Mouse (Mus musculus) limb, embryonic 11.5 days (tissue): ENCODE results near the gene Dnmt3a. TPM values are rescaled to one million over a fixed set of nuclear protein-coding genes. Genes with fewer than 3 reads are reported as not detected.

ENCODE experiments used
- ATAC-seq: fragments of 200-750 bp; cut with Nextera tagmentation; 2 replicates; pipeline ENCODE4 v1.8.0; 2017; ENCODE audit warnings: low read depth; ENCODE audit not compliant: insufficient number of reproducible peaks, low FRiP score, low TSS enrichment
- DNase-seq: peaks from one replicate; pipeline ENCODE4 v3.0.0-alpha.2; 2015; ENCODE audit warnings: low spot score
- H3K27ac ChIP-seq: fragments of 300-500 bp; sonication (generic); replicated peaks from 2 replicates; pipeline ENCODE4 v1.5.1; 2014; ENCODE audit warnings: low read depth, mild to moderate bottlenecking, low read length
- H3K27me3 ChIP-seq: fragments of 300-500 bp; sonication (generic); 2 replicates; pipeline ENCODE4 v1.6.1; 2014; ENCODE audit warnings: mild to moderate bottlenecking, low read length, mixed read lengths; ENCODE audit not compliant: control insufficient read depth, insufficient read depth
- H3K36me3 ChIP-seq: fragments of 300-500 bp; sonication (generic); 2 replicates; pipeline ENCODE4 v1.6.1; 2014; ENCODE audit warnings: mild to moderate bottlenecking, low read length, moderate library complexity, mixed read lengths; ENCODE audit not compliant: control insufficient read depth, insufficient read depth
- H3K4me1 ChIP-seq: fragments of 300-500 bp; sonication (generic); 2 replicates; pipeline ENCODE4 v1.6.1; 2014; ENCODE audit warnings: low read length, mixed read lengths; ENCODE audit not compliant: control insufficient read depth, insufficient read depth
- H3K4me2 ChIP-seq: fragments of 300-500 bp; sonication (generic); 2 replicates; pipeline ENCODE4 v1.6.1; 2014; ENCODE audit warnings: low read depth, mild to moderate bottlenecking, moderate library complexity; ENCODE audit not compliant: severe bottlenecking
- H3K4me3 ChIP-seq: fragments of 300-500 bp; sonication (generic); 2 replicates; pipeline ENCODE4 v1.5.1; 2014; ENCODE audit warnings: low read depth, low read length
- H3K9ac ChIP-seq: fragments of 300-500 bp; sonication (generic); 2 replicates; pipeline ENCODE4 v1.6.1; 2014; ENCODE audit warnings: mild to moderate bottlenecking, low read length
- H3K9me3 ChIP-seq: fragments of 300-500 bp; sonication (generic); 2 replicates; pipeline ENCODE4 v1.6.1; 2016; ENCODE audit warnings: low read length; ENCODE audit not compliant: control insufficient read depth
- WGBS: fragments of 180-500 bp; shearing (Covaris S2); extraction: QIAGEN DNeasy Blood & Tissue Kit; methylation state at CpG from one replicate; pipeline ENCODE4 v1.1.7; 2014; 5-methylcytosine and 5-hydroxymethylcytosine counted together
- polyA plus RNA-seq: library from polyadenylated mRNA; unstranded; fragments of >200 nt; fragmentation: Nextera tagmentation; extraction: Ambion mirVana; gene quantifications from 2 replicates; pipeline ENCODE4 v1.2.1, GENCODE M21; 2014

The Dnmt3a gene
- polyA plus RNA-seq, 1 experiment from 2014 or later, result 158 TPM

GRCm38 (mm10) chr12:3889875-3890635, 84.2 kb downstream of the Dnmt3a start:
- no peak overlapping the region for H3K27ac ChIP-seq
- H3K36me3 ChIP-seq, result 0 out of 2 replicates have a peak, but pooled peaks cover under 1% of the 10 kb centered on the region
- H3K9me3 ChIP-seq, result no peaks in the 10 kb centered on the region
- 51% methylated on average over 7 of the region's 7 CpGs for WGBS
- no peak overlapping the region for H3K9ac ChIP-seq
- DNase-seq, result no peak
- no peaks in the 10 kb centered on the region for H3K27me3 ChIP-seq
- no peak for ATAC-seq
- no peak overlapping the region for H3K4me2 ChIP-seq
- no peak overlapping the region for H3K4me3 ChIP-seq
- H3K4me1 ChIP-seq, result peaks cover 55% of the 10 kb centered on the region

- H3K27me3 ChIP-seq, result no peaks in the 10 kb centered on the region
- peak overlapping the region; percentile 90 for H3K27ac ChIP-seq
- DNase-seq (peak; percentile 91), ATAC-seq (peak; percentile 90)
- peak overlapping the region; percentile 88 for H3K9ac ChIP-seq
- peak overlapping the region; percentile 40 for H3K4me3 ChIP-seq
- no peaks in the 10 kb centered on the region for H3K9me3 ChIP-seq
- H3K36me3 ChIP-seq, result peaks cover 10% of the 10 kb centered on the region; the same call in 1 of the 2 replicates
- peaks cover 46% of the 10 kb centered on the region for H3K4me1 ChIP-seq
- 2% methylated on average over 34 of the region's 45 CpGs for WGBS
- H3K4me2 ChIP-seq, result peak overlapping the region; percentile 91
Observed at GRCm38 (mm10) chr12:3890753-3891751, 85.2 kb downstream of the Dnmt3a start.

GRCm38 (mm10) chr12:3891779-3892239, 86.0 kb downstream of the Dnmt3a start:
- DNase-seq, result no peak
- Histone ChIP-seq H3K4me1 (peaks cover 38% of the 10 kb centered on the region), H3K4me3 (peak overlapping the region; percentile 40), H3K4me2 (peak overlapping the region; percentile 91), H3K27ac (peak overlapping the region; percentile 90), H3K36me3 (peaks cover 18% of the 10 kb centered on the region), H3K9ac (peak overlapping the region; percentile 88), H3K9me3 (no peaks in the 10 kb centered on the region), H3K27me3 (no peaks in the 10 kb centered on the region)
- WGBS, result under 1% methylated on average over 18 of the region's 18 CpGs
- peak; percentile 65 for ATAC-seq

GRCm38 (mm10) chr12:3892240-3893059, 86.6 kb downstream of the Dnmt3a start:
- H3K4me2 ChIP-seq, result peak overlapping the region; percentile 91
- ATAC-seq (peak; percentile 15; the same call in 1 of the 2 replicates), DNase-seq (peak; percentile 70)
- H3K4me3 ChIP-seq, result peak overlapping the region; percentile 40
- H3K4me1 ChIP-seq, result peaks cover 32% of the 10 kb centered on the region
- under 1% methylated on average over 15 of the region's 15 CpGs for WGBS
- H3K27me3 ChIP-seq, result no peaks in the 10 kb centered on the region
- no peaks in the 10 kb centered on the region for H3K9me3 ChIP-seq
- H3K36me3 ChIP-seq, result peaks cover 24% of the 10 kb centered on the region
- peak overlapping the region; percentile 88 for H3K9ac ChIP-seq
- H3K27ac ChIP-seq, result peak overlapping the region; percentile 90

- Histone ChIP-seq H3K9ac (peak overlapping the region; percentile 88), H3K4me3 (peak overlapping the region; percentile 40), H3K4me1 (peaks cover 23% of the 10 kb centered on the region), H3K36me3 (peaks cover 30% of the 10 kb centered on the region), H3K9me3 (no peaks in the 10 kb centered on the region), H3K4me2 (peak overlapping the region; percentile 91), H3K27ac (peak overlapping the region; percentile 90), H3K27me3 (no peaks in the 10 kb centered on the region)
- no peak for ATAC-seq
- no peak for DNase-seq
- 32% methylated on average over 6 of the region's 6 CpGs for WGBS
Observed at GRCm38 (mm10) chr12:3893335-3893734, 87.5 kb downstream of the Dnmt3a start.

GRCm38 (mm10) chr12:3894525-3894924, 88.7 kb downstream of the Dnmt3a start:
- Histone ChIP-seq H3K4me1 (peaks cover 20% of the 10 kb centered on the region), H3K9me3 (no peaks in the 10 kb centered on the region), H3K36me3 (peaks cover 40% of the 10 kb centered on the region), H3K27ac (no peak overlapping the region), H3K4me3 (no peak overlapping the region), H3K27me3 (no peaks in the 10 kb centered on the region), H3K4me2 (no peak overlapping the region), H3K9ac (no peak overlapping the region)
- 87% methylated on average over 7 of the region's 7 CpGs for WGBS
- no peak for ATAC-seq
- no peak for DNase-seq

- WGBS, result 86% methylated on average over 9 of the region's 9 CpGs
- H3K9me3 ChIP-seq, result no peaks in the 10 kb centered on the region
- no peak overlapping the region for H3K4me2 ChIP-seq
- peaks cover 56% of the 10 kb centered on the region for H3K36me3 ChIP-seq
- no peak for ATAC-seq
- no peak overlapping the region for H3K4me3 ChIP-seq
- no peak overlapping the region for H3K27ac ChIP-seq
- no peak overlapping the region for H3K9ac ChIP-seq
- peaks cover 17% of the 10 kb centered on the region for H3K4me1 ChIP-seq
- H3K27me3 ChIP-seq, result no peaks in the 10 kb centered on the region
- DNase-seq, result no peak
Observed at GRCm38 (mm10) chr12:3897057-3897545, 91.3 kb downstream of the Dnmt3a start.
